Mouse (Mus musculus) heart, postnatal 0 days (tissue): ENCODE data around the gene H2afj.

Experiments
- CTCF ChIP-seq: IDR thresholded peaks from 2 replicates; pipeline ENCODE4 v1.5.1; 2016; ENCODE audit warnings: antibody characterized with exemption, control low read depth, low read depth
- EP300 ChIP-seq: IDR thresholded peaks from 2 replicates; pipeline ENCODE4 v1.6.1; 2016; ENCODE audit warnings: antibody characterized with exemption, low read depth

- no peak for TF ChIP-seq CTCF
- TF ChIP-seq EP300: no peak
Observed at GRCm38 (mm10) chr6:136801274-136801673, 6.8 kb upstream of the H2afj start.
